Mouse (Mus musculus) right cerebral cortex, postnatal 4 days (tissue): ENCODE data around the gene Dlg2.

Source experiments
- DNase-seq: peaks from one replicate; pipeline ENCODE4 v3.0.0-alpha.2; 2022

The Dlg2 gene

GRCm38 (mm10) chr7:92322342-92323069, 1846.0 kb downstream of the Dlg2 start:
- no peak for DNase-seq

GRCm38 (mm10) chr7:92323710-92324109, 1847.2 kb downstream of the Dlg2 start:
- no peak for DNase-seq

DNA sequence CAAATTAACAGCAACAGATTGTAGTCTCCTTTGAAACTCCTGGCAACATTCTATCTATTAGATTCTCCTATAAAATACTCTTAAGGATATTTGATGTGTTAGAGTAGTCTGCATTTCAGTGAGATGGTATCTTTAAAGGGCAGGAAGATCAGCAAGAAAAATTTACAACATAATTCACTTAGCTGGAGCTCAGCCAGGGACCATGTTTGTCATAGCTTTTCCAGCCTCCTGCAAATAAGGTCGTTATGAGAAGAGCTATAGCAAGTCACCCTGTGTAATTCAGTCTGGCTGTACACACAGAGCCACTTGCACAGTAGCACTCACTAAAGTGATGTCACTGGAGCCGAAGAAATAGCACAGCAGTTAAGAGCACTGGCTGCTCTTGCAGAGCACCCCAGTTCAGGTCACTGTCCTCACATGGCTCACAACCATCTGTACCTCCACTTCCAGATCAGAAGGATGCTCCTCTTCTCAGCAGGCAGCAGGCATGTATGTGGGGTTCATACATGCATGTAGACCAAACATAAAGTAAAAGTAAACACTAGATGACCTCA, 1850.9 kb downstream of the Dlg2 start:
- DNase-seq, result no peak

DNA sequence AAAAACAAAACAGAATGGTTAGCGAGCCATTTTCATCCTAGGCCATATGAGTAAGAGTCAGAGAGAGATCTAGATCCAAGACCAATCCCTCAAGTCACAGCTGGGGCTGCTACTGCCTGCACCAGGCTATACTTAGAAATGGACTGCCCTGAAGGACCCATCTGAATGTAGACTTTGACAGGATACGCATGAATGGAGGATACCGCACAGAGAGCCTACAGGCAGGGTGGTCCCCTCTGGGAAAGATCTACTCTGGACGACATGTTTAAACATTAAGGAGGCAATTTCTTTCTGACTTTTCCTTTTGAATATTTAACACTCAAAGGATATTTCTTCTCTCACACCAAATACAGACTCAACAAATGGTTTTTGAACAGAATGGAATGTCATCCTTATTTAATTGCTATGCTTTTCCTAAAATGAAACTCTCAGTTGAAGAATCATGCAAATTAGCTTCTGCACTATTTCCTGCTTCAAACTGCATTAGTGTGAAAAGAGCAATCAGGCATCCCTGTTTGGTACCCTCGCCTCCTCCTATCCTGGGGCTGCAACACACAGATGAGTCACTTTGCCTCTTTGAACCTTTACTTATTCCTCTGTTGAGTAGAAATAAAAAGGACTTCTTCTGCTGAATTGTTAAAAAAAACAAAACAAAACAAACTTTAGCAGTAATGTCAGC, 1856.9 kb downstream of the Dlg2 start:
- no peak for DNase-seq

- no peak for DNase-seq
Measured at GRCm38 (mm10) chr7:92356542-92356941, 1880.1 kb downstream of the Dlg2 start.

- no peak for DNase-seq
Measured at GRCm38 (mm10) chr7:92363386-92363785, 1886.9 kb downstream of the Dlg2 start.

- no peak for DNase-seq
Measured at GRCm38 (mm10) chr7:92363800-92364199, 1887.3 kb downstream of the Dlg2 start.

DNA sequence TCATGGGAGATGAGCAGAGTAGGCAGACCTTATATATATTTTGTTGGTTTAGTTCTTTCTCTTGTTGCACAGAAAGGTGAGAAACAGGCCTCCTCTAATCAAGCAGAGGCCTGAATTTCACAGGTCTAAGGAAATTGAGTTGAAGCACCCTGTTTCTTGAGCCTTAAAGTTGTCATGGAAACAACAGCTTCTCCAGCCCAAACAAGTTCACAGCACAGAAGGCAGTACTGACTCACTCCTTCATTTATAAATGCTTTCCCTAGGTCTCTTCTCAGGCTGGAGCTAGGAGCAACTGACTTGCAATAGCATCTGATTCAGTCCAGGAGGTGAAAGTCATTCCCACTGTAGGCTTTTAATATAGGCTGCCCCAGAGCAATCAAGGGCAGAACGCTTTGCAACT, 1890.6 kb downstream of the Dlg2 start:
- DNase-seq, result no peak

- no peak for DNase-seq
Measured at GRCm38 (mm10) chr7:92370521-92370920, 1894.0 kb downstream of the Dlg2 start.

DNA sequence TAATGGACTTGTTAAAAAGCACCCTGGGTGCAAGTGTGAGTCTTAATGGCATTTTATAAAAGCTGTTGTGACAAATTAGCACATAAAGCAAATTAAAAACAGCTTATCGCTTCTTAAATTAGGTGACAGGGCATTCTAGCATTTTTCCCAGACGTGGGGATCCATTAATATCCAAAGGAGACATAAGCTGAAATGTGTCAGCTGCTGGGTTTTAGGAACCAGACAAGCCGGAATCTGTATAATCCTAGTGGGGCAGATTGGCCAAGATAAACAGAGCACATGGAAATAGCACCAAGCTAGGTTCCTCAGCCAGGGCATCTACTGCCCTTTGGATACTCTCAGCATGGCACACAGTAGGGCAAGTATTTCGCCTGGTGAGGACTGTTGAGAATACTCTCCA, 1895.2 kb downstream of the Dlg2 start:
- no peak for DNase-seq

- no peak for DNase-seq
Measured at GRCm38 (mm10) chr7:92373863-92374357, 1897.4 kb downstream of the Dlg2 start.

GRCm38 (mm10) chr7:92383913-92384484, 1907.5 kb downstream of the Dlg2 start:
- no peak for DNase-seq

DNA sequence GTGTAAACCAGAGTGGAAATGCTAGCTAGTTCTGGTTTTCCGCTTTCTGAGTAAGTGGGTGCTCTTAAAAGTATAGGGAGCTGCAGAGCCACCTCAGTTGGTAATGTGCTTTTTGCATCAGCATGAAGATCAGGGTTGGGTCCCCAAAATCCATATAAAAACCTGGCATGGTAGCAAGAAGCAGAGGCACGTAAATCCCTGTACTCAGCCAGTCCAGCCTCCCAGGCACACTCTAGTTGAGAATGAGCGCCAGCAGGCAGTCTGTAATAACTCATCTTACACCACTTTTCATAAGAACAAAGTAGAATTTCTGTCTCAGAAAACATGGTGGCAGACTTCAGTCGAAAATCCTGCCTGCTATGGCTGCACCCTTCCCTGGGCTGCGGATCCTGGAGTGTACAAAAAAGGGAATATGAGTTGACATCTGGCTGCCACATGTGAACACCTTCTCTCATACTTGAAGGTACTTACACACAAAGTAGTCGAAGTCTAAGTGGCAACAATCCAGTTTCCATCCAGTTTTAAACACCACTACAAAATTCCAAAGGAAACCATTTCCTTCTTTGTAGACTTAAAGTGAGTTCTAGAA, 1915.7 kb downstream of the Dlg2 start:
- DNase-seq, result no peak

- DNase-seq, result no peak
Measured at GRCm38 (mm10) chr7:92396783-92397182, 1920.3 kb downstream of the Dlg2 start.

DNA sequence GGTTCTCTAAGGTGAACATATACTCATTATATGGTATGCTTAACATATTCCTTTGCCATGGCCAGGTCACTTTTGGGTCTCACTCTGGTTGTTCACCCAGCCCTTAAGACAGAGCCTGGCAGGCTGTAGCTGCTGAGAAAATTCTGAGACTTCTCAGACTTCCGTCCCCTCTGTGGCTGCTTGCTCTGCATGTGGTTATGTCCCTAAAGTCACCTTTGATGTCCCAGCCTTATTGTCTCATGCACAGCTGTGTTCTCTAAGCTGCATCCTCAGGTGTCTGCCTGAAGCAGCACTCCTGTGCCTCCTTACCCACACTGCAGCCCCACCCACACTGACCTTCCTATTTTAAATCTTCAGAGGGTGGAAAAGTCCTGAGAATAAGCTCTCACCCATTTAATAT, 1922.4 kb downstream of the Dlg2 start:
- DNase-seq, result no peak

DNA sequence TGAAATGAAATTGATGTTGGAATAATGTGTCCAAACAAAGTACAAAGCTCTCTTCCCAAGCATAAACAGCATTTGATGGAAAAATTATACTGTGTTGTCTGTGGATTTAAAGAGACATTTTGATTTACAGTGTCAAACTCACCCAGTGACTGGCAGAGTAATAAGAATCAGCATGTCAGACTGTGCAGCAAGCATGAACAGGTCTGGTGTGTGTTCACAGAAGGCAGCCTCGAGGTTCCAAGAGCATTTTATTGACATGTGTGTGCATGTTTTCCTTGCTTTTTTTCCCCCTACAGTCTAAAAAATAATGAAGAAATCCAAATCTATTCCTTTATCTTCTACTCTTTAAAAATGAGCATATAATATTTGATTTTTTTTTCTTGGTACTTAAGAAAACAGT, 1924.1 kb downstream of the Dlg2 start:
- DNase-seq, result no peak

DNA sequence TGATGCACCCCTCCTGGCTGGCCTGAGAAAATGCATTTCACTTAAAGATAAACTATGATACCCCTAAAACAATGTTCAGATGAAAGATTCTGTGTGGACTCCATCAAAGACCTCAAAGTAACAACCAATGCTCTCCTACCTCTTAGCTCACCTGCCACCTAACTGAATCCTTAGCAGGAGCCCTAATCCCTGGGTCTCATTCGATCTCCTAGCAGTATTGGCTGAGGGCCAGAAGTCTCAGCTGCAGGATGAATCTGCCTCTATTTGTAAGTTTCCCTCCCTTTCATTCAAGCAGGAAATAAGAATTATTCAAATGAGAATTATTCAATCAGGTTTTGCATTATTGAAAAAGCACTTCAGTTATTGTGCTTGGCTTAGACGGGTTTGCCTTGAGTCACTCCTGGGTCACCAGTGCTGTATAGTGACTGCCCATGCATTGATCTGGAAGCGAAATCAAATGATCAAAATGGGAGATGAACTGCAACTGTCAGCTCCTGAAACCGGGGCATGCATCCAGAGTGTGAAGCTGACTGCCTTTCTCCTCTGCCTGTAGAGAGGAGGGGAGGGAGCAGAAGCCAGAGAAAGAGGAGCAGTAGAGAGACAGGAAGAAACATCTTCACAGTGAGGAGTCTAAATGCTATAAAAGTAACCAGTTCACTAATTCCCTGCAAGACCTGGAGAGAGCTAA, 1924.7 kb downstream of the Dlg2 start:
- DNase-seq, result peak; percentile 10

DNA sequence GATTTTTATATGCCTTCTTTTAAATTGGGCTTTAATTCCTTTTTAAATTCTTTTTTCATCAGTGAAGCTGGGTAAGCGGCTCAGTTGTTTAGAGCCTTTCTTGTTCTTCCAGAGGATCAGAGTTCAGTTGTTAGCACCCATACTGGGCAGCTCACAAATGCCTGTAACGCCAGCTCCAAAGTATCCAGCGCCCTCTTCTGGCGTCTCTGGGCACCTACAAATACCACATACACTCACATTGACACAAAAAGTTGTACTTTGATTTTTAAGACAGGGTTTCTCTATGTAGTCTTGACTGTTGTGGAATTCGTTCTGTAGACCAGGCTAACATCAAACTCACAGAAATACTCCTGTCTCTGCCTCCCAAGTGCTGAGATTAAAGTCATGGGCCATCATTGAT, 1932.0 kb downstream of the Dlg2 start:
- no peak for DNase-seq

DNA sequence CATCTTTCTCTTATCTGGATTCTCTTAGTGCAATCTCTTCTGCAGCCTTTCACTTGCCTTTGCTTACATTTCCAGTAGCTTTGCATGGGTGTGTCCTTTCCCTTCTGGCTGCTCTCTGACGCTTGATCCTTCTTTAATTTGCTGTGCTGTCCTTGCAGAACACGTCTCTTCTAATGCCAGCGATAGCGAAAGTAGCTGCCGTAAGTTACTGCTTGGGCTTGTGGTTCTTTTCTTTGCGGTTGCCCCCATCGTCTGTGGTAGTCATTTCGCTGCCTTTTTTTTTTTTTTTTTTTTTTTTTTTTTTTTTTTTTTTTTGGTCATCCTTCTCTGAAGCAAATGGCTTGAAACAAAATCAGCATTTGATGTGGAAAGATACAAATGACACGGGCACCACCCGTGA, 1944.0 kb downstream of the Dlg2 start:
- DNase-seq, result no peak

DNA sequence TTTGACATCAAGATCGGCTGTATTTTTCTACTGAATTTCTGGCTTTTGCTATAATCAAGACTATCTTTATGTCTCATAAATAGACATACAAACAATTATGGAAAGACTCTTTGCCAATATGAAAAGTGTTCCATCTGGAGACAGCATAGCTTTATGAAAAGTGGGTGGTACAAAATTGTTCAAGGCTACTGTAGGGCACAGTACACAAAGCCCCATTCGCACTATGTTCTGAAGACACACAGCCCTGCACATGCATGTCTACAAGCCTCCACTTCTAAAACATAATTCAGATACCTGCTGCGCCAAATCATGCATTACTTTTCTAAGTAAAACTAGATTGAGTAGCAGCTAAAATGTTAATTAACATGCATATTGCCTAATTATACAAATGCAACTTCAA, 1946.5 kb downstream of the Dlg2 start:
- no peak for DNase-seq

DNA sequence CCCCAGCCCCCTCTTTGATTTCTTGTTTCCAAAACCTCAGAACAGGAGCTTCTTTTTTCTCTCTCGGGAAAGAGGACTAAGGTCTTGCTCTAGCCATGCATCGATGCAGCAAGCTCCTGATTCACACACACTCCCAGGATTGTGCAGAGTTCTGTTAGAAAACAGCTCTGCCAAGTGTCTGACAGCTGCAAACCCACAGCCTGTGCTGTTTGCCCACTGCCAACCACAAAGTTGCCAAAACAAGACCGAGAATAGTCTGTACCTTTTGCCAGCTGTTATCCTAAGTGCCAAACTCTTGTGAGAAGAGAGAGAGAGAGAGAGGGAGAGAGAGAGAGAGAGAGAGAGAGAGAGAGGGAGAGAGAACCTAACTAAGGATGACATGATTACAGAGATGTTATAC, 1948.2 kb downstream of the Dlg2 start:
- DNase-seq, result no peak

DNA sequence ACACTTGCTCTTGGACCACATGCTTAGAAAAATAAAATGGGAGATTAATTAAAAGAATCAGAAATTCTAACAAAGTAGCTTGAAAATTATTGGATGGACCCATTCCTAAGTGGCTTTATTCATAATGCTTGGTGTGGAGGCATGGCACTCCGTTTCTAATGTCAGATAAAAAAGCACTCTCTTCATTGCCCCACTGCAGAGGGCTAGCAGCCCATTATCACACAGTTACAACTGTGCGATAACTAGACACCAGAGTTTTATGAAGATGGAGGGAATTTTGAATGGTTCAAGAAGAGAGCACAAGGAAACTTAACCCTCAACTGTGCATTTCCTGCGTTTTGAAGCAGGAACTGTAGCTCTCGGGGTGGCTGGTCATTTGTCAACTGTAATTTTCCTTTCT, 1950.8 kb downstream of the Dlg2 start:
- no peak for DNase-seq

DNA sequence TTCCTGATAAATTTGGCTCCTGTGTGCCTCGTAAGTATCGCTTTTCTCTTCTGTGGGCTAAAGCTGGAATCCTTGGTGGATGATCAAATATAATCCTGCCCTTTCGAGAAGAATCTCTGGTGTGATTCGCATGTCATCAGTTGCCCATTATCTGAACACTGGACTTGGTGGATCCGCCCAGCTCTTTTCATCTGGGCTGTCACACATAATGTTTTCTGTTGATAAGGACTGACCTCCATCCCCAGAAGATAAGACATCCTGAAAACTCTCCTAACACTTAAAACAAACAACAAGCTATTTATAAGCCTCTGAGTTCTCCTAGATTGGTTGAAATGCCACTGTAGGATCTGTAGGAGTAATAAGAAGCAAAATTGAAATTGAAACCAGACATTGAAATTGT, 1952.2 kb downstream of the Dlg2 start:
- no peak for DNase-seq
